10 mouse cellular contexts compared by ENCODE assay signal in genomic region chr6:17142577-17143359, GRCm38 (mm10).
DNase-seq lines count a peak whose midpoint lies in the region; ATAC-seq and TF ChIP-seq lines count a peak whose summit lies in the region.
"Had no signal": no experiment of that assay in that cellular context is flagged by ENCODE, and none has a peak within 500 bp of the region (broad histone marks: within the 10 kb centered on the region; RNA-seq: fewer than 3 reads in every experiment).

No protein-coding gene starts in this region.

- no peak for TF ChIP-seq CTCF in liver, postnatal 0 days (IDR thresholded peaks at IDR 0.05; ENCODE audit: low read depth)

- H3K9ac ChIP-seq in liver, postnatal 0 days (replicated peaks) = no peak overlapping the region
- H3K9ac ChIP-seq: intestine, embryonic 15.5 days; liver, embryonic 14.5 days had no signal

- no peaks in the 10 kb centered on the region for H3K36me3 ChIP-seq in liver, postnatal 0 days (replicated peaks; ENCODE audit: insufficient read depth, low read length)
- H3K36me3 ChIP-seq: intestine, embryonic 15.5 days had no signal

- no peak overlapping the region for H3K27ac ChIP-seq in liver, postnatal 0 days (ENCODE audit: low read depth)
- H3K27ac ChIP-seq: intestine, embryonic 15.5 days; liver, embryonic 14.5 days had no signal

- ATAC-seq in liver, postnatal 0 days = no peak
- ATAC-seq: intestine, embryonic 15.5 days had no signal

- peak; percentile 23 to 81 for DNase-seq in adrenal gland, adult (ENCODE audit: inconsistent age in 2 of 2, low spot score in 1 of 2)
- DNase-seq in adrenal gland, postnatal 4 days (ENCODE audit: low spot score in 2 of 2) = no peak
- DNase-seq in urinary bladder, postnatal 14 days (ENCODE audit: low spot score) = peak; percentile 4
- no peak for DNase-seq in urinary bladder, postnatal 25 days (ENCODE audit: low spot score)
- peak; percentile 9 to 29 for DNase-seq in layer of hippocampus, postnatal 14 days (ENCODE audit: low spot score in 2 of 2)
- DNase-seq in cerebellum, adult 11 months = no peak
- no peak for DNase-seq in liver, postnatal 0 days
- DNase-seq in cerebellum, postnatal 36 days = no peak

- H3K4me3 ChIP-seq in liver, postnatal 0 days (ENCODE audit: low read depth, low read length) = no peak overlapping the region
- H3K4me3 ChIP-seq: intestine, embryonic 15.5 days had no signal

- no peaks in the 10 kb centered on the region for H3K4me1 ChIP-seq in liver, postnatal 0 days (ENCODE audit: insufficient read depth)
- H3K4me1 ChIP-seq: intestine, embryonic 15.5 days had no signal

- H3K27me3 ChIP-seq in liver, postnatal 0 days (ENCODE audit: insufficient read depth, low read length) = no peaks in the 10 kb centered on the region
- H3K27me3 ChIP-seq: intestine, embryonic 15.5 days had no signal

- 54% methylated on average over 4 of the region's 4 CpGs for WGBS in liver, postnatal 0 days (ENCODE audit: insufficient replicate concordance)

- H3K9me3 ChIP-seq in liver, postnatal 0 days (ENCODE audit: low read length) = no peaks in the 10 kb centered on the region
- H3K9me3 ChIP-seq: intestine, embryonic 15.5 days had no signal

- no peak for TF ChIP-seq EP300 in liver, postnatal 0 days (IDR thresholded peaks at IDR 0.05; ENCODE audit: low read depth)

- no peak overlapping the region for H3K4me2 ChIP-seq in liver, postnatal 0 days (ENCODE audit: low read depth, low read length)
- H3K4me2 ChIP-seq: intestine, embryonic 15.5 days had no signal

Comparison
In these comparisons a context has a peak if more than half of its experiments do, and no peak if none do; other contexts are left out.
1. DNase-seq: peak in adrenal gland, adult (2 of 2), urinary bladder, postnatal 14 days (single experiment) and layer of hippocampus, postnatal 14 days (2 of 2); none in adrenal gland, postnatal 4 days (0 of 2), urinary bladder, postnatal 25 days (single experiment), cerebellum, adult 11 months (single experiment), liver, postnatal 0 days (single experiment) and cerebellum, postnatal 36 days (0 of 2).